Mouse (Mus musculus): ENCODE data around the gene Lhpp.
A peak's percentile ranks its signal among the peaks of the same experiment; 100 is the strongest.

Lhpp gene

DNA sequence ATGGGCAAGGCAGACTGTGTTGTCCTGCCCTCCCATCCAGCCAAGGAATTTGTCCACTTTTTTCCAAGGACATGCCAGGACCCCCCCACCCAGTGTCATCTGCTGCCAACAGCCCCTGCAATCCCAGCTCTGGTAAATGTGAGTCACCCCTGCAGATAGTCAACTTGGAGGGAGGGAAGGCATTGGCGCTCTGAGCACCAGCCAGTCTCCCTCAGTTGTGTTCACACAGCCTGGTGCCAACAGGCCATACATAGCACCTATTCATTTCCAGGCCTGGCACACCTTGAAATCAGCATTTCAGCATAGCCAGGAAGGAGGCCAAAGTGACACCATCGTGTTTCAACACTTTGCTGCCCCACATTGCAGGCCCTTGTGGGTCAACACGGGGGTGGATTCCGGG is 73.5 kb downstream of the Lhpp start:
- DNase-seq: no peak

DNA sequence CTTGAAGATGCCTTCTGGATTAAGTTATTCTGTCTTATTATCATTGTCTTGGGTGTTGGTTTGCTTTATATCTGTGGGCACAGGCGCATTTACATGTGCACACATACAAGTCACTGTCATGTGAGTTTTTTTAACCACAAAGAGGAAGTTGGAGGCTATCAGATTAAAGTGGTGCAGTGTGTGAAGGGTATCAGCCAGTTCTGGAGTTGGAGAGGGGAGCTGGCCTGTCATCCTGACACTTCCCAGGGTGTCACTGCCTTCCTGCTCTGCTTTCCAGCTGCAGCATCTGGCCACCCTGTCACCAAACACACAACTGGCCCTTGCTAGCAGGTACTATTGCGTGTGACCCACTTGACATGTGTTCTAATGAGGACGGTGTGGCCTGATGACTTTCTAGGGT is 76.1 kb downstream of the Lhpp start:
- peak; percentile 72 to 76 for DNase-seq

DNA sequence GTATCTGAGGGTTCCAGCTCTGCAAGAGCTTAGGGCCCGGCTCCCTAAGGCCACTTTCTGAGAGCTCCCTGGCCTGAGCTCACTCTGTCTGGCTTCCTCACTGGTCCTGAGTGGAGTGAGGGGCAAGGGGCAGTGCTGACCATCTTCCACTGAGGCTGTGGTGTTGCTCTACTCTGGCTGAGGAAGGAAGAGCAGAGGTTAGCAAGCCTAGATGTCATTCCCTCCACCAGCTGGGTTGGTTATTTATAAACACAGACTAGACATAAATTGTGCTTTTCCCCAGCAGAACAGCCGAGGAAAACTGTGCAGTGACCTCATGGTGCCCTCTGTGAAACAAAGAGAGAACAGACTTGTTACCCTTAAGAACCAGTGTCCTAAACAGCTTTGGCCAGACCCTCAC is 77.5 kb downstream of the Lhpp start:
- no peak for DNase-seq

DNA sequence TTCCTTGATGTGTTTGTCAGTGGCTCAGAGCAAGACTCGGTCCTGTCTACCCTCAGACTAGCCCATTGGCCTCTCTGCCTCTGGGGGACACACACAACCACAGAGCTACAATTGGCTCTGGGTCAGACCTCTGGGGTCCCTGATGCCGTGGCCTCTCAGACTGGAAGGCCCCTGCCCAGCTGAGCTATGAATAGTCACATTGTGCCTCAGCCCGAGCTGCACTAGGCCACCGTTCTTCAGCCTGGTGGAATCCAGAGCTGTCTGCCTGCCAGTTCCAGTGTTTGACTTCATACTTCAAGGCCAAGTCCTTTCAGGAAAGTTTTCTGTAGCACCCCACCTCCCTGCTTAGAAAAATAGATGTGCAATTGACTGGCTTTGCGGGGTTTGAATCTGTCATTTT is 78.3 kb downstream of the Lhpp start:
- no peak for DNase-seq

DNA sequence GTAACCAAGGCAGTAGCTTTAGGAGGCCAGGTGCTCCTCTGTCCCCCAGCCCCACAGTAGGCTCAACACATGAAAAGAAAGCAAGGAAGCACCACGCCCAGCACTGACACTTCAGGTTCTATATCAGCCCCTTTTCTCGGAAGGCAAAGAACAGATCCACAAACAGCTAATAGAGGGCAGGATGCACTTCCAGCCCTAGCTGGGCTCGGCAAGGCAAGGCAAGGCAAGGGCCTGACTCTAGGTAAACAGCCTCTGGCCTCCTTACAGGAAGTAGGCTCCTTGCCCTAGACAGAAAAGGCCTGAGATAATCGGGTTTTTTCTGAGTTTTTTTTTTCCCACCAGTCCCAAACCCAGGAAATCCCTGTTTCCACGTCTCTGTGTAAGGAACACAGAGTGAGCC is 79.3 kb downstream of the Lhpp start:
- DNase-seq: no peak

DNA sequence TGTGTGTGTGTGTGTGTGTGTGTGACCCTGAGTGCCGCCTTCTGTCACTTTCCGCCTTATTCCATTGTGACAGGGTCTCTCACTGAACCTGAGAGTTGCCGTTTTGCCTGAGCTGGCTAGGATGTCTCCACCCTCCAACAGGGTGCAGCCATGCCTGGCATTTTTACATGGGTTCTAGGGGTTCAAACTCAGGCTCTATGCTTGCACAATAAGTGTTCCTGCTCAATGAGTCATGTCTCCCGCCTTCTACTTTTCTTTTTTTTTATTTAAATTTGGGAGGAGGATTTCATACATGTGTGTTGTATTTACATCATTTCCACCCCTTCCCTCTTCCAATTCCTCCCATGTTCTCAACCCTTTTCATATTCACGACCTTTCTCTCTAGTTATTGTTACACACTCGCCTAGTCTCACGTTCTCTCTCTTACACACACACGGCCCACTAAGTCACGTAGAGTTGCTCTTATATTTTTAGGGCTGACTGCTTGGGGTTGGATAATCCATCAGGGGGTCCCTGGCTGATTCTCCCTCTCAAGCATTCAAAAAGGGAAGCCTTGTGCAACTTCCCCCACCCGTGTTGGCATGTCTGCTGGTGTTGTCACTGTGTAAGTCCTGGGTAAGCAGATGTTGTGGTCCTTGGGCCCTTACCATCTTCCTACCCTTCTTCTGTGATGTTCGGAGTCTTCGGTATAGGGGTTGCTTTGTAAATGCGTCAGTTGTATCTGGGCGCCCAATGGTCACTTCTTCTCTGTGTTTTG is 80.5 kb downstream of the Lhpp start:
- no peak for DNase-seq

DNA sequence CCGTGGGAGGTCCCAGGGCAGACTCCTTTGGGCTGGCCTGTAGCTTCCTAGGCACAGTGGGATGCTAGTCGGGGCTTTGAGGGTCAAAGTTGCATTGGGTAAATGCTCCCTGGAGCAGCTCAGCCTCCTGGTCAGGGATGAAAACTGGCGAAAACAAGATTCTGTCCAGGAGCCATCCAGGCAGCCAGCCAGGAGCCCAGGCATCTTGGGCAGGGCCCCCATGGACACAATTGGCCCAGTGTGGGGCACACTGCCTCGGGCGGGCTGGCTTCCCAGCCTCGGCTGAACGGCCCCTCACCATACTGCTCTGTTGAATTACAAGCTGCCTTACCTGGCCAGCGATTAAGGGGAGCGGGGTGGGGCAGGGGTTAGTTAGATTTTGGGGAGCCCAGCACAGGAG is 82.3 kb downstream of the Lhpp start:
- DNase-seq: no peak

DNA sequence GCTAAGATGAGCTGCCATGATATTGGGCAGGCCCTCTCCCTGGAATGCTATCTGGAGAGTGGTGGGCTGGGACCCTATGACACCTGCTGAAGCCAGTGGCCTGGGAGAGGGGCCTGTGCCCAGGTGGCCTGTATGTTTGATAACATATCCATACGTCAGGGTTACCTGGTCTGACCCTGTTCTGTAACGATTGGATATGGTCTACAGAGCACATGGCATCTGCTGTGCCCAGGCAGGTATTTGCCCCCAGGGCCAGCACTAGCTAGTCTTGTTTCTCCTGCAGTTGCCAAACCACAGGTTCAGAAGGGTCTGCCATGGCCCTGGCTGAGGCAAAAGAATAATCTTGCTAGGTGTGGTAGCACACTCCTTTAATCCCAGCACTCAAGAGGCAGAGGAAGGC is 83.1 kb downstream of the Lhpp start:
- no peak for DNase-seq

DNA sequence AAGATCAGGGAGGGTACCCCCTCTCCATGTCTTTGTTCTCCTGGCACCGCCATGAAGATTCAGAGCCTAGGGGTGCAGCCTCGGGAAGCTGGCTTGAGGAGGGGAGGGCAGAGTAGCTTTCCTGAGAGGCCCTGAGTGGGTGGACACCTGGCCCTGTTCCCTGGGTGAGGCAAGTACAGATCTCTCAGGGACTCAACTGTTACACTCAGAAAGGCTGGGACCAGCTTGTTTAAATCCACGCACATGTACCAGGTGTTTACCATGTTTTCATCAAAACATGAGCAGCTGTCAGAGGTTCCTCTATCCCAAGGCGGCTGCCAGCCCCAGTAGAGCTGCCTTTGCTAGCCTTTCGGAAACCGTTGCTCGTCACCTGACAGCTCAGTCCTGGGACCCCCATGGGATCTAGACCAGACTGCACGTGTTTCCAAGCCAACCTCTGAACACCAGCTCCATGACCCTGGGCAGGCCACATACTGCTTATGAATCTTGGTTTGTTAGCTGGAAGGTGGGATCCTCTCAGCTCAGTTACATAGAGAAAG is 86.9 kb downstream of the Lhpp start:
- DNase-seq: peak; percentile 42 to 47

DNA sequence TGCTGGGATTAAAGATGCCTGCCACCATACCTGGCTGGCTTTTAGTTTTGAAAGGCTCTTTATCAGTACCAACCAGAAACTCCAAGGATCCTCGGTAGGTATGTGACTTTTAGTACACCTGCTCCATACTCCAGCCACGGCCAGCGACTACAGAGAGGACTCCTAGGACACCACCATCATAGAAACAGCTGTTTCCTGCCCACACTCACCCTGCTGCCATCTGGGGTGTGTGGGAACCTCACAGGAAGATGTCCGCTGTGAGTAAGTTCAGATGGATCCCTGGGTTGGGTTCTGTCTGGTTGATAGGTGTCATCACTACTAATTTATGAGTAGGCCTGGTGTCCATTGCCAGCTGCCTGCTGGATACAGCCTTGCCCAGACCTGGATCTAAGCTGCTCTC is 88.3 kb downstream of the Lhpp start:
- DNase-seq: no peak

DNA sequence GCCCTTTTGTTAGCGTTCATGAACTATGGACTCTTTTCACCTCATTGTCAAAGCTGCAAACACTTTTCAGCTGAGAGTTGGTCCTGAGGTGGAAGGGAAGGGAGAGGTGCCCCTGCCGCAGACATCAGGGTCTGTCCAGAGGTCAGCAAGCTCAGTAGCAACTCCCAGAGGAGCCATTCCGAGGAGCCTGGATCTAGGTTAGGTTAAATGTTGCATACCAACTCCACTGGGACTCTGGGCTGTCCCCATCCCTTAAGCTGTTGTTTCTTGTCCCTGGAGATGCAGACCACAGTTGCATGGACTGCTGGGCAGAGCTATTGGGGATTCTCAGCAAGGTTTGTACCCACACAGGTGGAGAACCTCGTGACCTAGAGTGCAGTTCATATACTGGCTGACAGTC is 88.7 kb downstream of the Lhpp start:
- DNase-seq: no peak

DNA sequence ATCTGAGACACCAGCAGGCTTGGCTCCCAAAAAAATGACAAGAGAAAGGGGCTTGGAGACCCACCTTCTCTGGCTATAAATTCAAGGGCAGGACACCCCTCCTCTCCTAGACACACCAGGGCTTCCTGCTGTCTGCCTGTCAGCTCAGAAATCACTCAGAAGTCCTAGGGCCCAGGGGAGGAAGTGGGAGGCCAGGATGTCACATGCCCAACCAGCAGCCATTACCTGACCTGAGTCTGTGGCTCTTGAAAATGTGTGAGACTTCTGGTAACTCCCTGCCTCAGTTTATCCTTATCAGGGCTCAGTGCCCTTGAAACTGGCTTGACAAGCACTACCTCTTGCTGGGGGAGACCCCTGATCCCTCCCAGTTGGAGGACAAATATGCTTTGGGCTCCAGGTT is 89.2 kb downstream of the Lhpp start:
- DNase-seq: peak in 1 of 2 experiments; percentile 44

DNA sequence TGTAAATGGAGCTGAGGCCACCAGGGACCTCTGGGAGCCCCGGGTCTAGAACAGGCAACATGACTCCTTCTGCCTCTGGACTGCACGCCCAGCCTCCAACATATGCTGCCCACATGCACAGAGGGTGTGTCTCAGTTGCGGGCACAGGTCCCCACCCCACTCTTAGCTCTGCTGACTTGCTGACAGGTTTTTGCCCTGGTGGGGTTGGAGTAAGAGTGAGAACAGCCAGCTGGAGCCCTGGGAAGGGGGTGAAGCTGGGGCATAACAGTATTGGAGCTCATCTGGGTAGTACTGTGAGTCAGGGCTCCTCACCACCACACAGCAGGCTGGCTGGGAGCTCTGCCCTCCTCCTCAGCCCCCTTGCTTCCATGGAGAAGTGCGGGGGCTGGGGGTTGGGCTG is 89.7 kb downstream of the Lhpp start:
- DNase-seq: peak; percentile 35 to 41

DNA sequence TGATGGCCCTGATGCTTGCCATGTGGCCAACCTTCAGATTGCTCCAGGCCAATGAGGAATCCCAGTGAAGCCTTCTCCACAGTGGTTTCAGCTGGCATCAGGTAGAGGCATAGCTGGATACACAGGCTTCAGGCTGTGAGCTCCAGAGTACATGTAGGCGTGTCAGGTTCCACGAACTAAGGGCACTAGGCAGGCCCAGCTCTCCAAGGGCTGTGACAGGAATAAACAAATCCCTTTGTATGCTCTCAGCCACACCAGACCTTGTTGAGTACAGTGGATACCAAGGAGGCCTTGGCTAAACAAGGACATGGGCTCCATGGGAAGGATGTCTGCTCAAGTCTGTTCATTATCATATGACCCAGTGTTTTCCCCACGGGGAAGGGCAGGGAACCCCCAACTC is 91.0 kb downstream of the Lhpp start:
- DNase-seq: no peak

DNA sequence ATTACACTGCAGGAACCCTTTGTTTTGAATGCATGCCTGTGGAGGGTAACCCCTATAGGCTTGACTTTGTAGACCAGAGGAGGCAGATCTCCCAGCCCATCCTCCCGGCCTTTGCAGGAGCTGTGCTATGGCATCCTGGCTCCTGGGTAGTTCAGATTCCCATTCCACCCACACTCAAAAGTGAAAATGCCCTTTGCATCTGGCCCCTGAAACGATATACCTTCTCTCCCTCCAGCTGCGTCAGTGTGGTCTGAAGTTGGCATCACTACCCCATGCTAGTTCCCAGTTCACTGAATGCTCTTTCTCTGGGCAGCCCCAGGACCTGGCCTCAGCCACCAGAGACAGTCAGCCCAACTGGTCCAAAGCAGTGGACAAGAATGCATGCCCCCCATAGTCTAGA is 91.6 kb downstream of the Lhpp start:
- DNase-seq: no peak

DNA sequence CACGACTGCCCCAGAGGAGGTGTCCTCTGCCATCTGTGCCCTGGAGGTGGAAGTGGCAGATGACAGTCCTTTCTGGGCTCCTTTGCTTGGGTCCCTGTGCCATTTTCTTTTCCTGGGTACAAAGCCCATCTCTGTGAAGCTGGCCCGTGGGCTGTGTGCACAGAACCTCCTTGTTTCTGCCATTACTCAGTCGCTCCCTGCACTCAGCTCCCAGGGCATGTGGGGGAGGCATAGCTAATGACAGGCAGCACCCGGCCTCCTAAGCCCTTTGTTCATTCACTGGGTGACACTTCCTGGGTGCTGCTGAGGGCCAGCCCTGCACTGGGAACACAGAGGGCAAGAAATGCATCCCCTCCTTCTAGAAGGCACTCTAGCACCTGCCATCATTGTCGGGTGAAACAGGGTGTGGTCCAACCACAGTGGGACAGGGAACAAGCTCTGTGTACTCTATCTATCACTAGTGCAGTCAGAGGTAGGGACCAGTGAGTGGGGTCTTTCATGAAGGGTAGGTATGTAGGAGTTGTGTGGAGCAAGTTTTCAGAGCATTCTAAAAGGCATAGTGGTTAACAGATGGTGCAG is 92.1 kb downstream of the Lhpp start:
- DNase-seq: no peak

DNA sequence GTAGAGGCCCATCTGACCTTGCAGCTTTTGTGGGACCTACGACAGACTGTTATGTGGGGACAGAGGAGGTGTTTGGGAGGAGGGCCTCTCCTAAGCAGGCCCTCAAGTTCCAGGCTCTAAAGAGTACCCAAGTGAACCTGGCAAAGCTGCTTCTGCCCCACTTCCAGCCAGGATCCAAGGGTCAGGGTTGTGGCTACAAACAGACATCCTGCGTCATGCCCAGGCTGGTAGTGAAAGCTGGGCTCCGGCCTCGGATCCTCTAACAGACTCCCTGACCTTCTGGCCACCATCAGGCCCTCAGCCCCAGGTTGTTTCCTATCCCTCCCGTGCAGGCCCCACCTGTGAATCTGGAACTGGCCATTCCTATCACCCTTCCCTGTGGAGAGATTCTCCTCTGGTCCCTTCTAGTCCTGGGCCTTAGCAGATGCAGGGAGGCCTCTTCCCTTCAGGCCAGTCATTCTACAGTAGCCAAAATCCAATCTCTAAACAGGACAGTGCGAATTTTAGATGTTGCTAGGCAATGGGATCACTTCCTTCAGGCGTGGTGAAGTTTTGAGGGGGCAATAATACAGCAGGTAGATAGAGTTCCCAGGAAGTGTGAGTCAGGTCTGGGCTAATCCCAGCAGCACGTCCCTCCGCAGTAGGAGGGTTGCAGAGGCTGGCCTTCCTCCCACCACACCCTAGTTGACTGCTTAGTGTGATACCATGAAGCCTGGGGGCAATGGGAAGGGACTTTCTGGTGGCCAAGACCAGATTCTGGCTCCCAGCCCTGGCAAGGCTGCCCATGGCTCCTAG is 93.3 kb downstream of the Lhpp start:
- DNase-seq: no peak

DNA sequence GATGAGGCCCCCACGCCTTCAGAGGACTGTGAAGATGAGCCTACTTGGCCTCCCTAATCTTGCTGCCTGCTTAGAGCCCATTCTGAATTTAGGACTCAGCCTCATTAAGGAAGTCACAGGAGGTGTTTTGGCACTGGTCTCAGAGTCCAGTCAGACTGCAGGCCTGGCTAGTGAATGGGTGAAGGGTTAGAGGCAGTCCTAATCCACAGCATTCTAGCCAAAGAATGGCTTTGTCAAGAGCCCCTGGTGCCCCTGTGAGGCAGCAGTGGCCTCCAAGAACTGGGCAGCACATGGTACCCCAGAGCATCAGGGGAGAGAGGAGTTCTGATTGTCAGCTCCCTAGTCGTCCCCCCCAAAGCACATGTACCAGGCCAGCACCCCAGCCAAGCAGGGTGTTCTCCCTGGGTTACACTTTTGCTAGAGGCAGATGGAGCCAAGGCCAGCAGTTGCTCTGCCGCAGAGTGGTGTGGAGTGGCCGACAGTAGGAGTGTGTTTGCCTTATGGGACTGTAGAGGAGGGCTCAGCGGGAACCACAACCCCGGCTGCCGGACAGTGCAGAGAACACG is 94.0 kb downstream of the Lhpp start:
- no peak for DNase-seq

DNA sequence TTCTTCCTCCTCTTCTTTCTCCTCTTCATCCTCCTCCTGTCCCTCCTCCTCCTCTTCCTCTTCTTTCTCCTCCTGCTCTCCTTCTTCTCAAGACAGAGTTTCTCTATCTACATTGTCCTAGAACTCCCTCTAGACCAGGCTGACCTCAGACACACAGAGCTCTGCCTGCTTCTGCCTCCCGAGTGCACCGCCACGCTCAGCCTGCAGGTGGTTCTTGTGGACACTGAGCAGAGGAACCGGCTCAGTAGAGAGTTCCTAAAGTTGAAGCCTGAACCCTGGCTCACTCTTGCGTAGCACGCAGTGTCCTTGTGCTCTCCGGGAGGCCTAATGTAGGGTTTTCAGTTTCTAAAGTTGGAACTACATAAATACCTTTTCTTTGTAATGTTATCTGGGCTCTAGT is 94.7 kb downstream of the Lhpp start:
- DNase-seq: peak; percentile 55

DNA sequence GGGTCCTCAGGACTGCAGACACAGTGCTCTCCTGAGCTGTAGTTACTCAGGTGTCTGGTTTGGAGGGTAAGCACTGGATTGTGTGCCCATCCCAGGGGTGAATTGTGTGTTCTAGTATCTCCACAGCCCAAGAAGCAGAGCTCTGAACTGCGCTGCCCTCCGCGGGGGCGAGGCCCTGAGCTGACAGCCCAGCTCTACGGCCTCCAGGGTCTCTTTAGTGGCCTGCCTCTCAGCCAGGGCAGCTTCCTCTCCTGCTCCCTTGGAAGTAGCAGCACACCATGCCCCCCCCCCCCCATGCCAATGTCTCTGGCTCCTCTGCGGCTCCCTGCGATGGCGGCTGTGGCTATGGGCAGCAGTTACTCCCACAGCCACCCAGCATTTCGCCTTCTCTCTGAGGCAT is 101.1 kb downstream of the Lhpp start:
- no peak for DNase-seq

DNA sequence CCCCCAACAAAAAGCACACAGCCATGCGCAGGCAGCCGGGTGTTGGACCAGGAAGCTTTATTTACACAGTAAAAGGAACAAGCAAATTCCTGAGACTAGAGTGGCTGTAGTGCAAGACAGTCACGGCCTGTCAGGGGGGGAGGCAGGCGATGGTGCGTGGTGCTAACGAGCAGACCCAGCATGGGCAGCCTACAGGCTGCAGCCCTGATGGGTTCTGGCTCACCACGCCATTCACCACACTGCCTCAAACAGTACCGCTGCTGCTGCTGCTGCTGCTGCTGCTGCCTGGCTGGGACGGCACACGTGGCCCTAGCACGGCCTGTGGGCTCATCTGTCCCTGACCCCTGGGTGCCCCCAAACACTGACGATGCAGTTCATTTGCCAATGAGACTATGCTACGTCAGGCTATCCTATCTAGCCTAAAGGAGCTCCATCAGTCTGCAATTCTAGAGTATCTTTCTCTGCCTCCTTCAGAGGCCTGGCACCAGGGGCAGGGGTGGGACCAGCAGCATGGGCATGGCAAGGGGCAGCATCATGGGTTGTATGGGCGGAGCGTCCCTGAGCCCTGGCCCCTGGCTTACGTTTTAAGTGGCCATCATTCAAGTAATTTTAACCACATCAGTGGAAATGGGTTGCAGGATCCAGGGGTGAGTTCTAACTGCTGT is 101.7 kb downstream of the Lhpp start:
- DNase-seq: no peak

DNA sequence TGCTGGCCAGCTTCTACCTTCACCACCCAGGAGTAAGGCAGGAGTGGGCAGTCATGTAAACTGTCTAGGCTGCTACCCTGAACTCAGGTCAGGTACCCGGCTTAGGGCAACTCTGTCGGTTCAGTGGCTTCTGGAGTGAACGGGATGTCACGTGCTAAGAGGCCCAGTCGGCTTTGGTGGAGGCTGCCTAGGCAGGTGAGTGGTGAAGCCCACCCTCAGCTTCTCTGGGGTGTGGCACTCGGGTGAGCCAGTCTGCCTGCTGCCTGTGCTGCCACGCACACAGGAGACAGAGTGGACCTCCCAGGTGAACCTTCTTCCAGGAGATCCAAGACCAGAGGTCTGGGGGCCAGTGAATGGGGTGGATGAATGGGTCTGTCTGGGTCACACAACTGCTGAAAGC is 102.5 kb downstream of the Lhpp start:
- DNase-seq: no peak
